Mouse (Mus musculus): ENCODE data around the gene Oca2.

Gene Oca2

GRCm38 (mm10) chr7:56239543-56239942 is at the start of gene Oca2:
Oca2 (plus strand) TSS chr7:56239760.
- DNase-seq, result no peak

- DNase-seq, result no peak
Measured at GRCm38 (mm10) chr7:56191041-56191440, 48.5 kb upstream of the Oca2 start.

- DNase-seq, result no peak
Measured at GRCm38 (mm10) chr7:56191661-56192060, 47.9 kb upstream of the Oca2 start.

- DNase-seq, result no peak
Measured at GRCm38 (mm10) chr7:56201483-56202218, 37.9 kb upstream of the Oca2 start.

- no peak for DNase-seq
Measured at GRCm38 (mm10) chr7:56202843-56203242, 36.7 kb upstream of the Oca2 start.

GRCm38 (mm10) chr7:56203286-56203685 is 36.3 kb upstream of the Oca2 start:
- no peak for DNase-seq

GRCm38 (mm10) chr7:56204877-56205276 is 34.7 kb upstream of the Oca2 start:
- no peak for DNase-seq

GRCm38 (mm10) chr7:56220811-56221210 is 18.7 kb upstream of the Oca2 start:
- DNase-seq, result no peak

GRCm38 (mm10) chr7:56235794-56236423 is 3.7 kb upstream of the Oca2 start:
- DNase-seq, result no peak

- DNase-seq, result no peak
Measured at GRCm38 (mm10) chr7:56236617-56237016, 2.9 kb upstream of the Oca2 start.

- no peak for DNase-seq
Measured at GRCm38 (mm10) chr7:56254568-56254967, 15.0 kb downstream of the Oca2 start.

GRCm38 (mm10) chr7:56257875-56258441 is 18.4 kb downstream of the Oca2 start:
- no peak for DNase-seq

- no peak for DNase-seq
Measured at GRCm38 (mm10) chr7:56277506-56277905, 37.9 kb downstream of the Oca2 start.

- peak; percentile 39 to 78 for DNase-seq
Measured at GRCm38 (mm10) chr7:56291468-56292115, 52.0 kb downstream of the Oca2 start.

- DNase-seq, result no peak
Measured at GRCm38 (mm10) chr7:56304408-56304807, 64.8 kb downstream of the Oca2 start.

GRCm38 (mm10) chr7:56314358-56314757 is 74.8 kb downstream of the Oca2 start:
- DNase-seq, result no peak

GRCm38 (mm10) chr7:56315630-56316529 is 76.3 kb downstream of the Oca2 start:
- DNase-seq, result no peak

- peak in 1 of 2 experiments; percentile 9 for DNase-seq
Measured at GRCm38 (mm10) chr7:56327738-56328137, 88.2 kb downstream of the Oca2 start.

GRCm38 (mm10) chr7:56348528-56348927 is 109.0 kb downstream of the Oca2 start:
- peak in 1 of 2 experiments; percentile 8 for DNase-seq

- DNase-seq, result no peak
Measured at GRCm38 (mm10) chr7:56356658-56357342, 117.2 kb downstream of the Oca2 start.

- DNase-seq, result no peak
Measured at GRCm38 (mm10) chr7:56381750-56382421, 142.3 kb downstream of the Oca2 start.

All from kidney, postnatal 36 days (tissue).